Mouse (Mus musculus) lung, adult 2 months (tissue): Measurements from ENCODE around the gene Tnfsf13b.

Experiments
- CTCF ChIP-seq: fragments of 200-500 bp; IDR thresholded peaks from 2 replicates; pipeline ENCODE4 v1.5.1; 2011; ENCODE audit warnings: mild to moderate bottlenecking, low read length, control low read depth; ENCODE audit not compliant: insufficient read depth
- POLR2A ChIP-seq: fragments of 200-500 bp; IDR thresholded peaks from 2 replicates; pipeline ENCODE4 v1.6.1; 2011; ENCODE audit warnings: low read depth, mild to moderate bottlenecking, control low read depth, low read length, borderline replicate concordance; ENCODE audit errors: extremely low read depth

DNA sequence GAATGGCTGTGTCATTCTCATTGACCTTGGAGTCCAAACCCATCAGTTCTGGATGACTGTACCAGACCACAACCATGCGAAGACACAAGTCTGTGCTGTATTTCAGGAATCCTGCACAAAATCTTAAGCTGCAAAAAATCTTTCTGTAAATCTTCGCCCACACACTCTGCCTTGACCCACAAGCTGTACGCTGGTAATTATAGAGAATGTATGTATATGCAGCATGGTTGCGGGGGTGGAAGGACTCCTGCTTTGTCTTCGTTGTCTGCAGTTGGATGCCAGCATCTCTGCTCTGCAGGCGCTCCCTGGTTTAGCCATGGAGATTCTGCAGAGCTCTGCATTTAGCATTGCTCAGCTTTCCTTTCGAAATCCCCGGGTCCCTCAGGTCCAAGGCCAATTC is 42.9 kb downstream of the Tnfsf13b start:
- TF ChIP-seq CTCF: no peak
- TF ChIP-seq POLR2A: no peak
